Mouse (Mus musculus): Measurements from ENCODE around the gene Tmprss12. TPM values are rescaled to one million over a fixed set of nuclear protein-coding genes. Genes with fewer than 3 reads are reported as not detected.
"Not testable (repeated sequence)": the region's sequence is repeated elsewhere in the genome, so short reads cannot be mapped to it uniquely, and the experiment has no call there.

The Tmprss12 gene
- polyA plus RNA-seq, 1 experiment from 2014 or later = not detected

GRCm38 (mm10) chr15:100334629-100335028 lies 54.0 kb downstream of the Tmprss12 start, which contains the start of gene Mettl7a3:
Gene Mettl7a3 (plus strand): TSS chr15:100334929.
- Histone ChIP-seq H3K4me3 (no peak within 1 kb of the TSS), H3K9me3 (no peaks in the 10 kb centered on the region), H3K27ac (replicated peaks) (no peak within 1 kb of the TSS), H3K27me3 (no peaks in the 10 kb centered on the region), H3K36me3 (no peaks in the 10 kb centered on the region), H3K4me1 (replicated peaks) (peaks cover 8% of the 10 kb centered on the region), H3K4me2 (no peak within 1 kb of the TSS), H3K9ac (no peak within 1 kb of the TSS)
- no peak for ATAC-seq (ENCODE audit: low read depth)
- 62% methylated on average over 10 of the region's 10 CpGs for WGBS

GRCm38 (mm10) chr15:100337328-100337727 lies 56.7 kb downstream of the Tmprss12 start:
- H3K36me3 ChIP-seq; H3K27ac ChIP-seq (replicated peaks): not testable (repeated sequence)

GRCm38 (mm10) chr15:100337847-100338246 lies 57.2 kb downstream of the Tmprss12 start:
- WGBS = 40% methylated on average over 10 of the region's 10 CpGs
- not testable (repeated sequence) for ATAC-seq (ENCODE audit: low read depth); H3K4me2 ChIP-seq

More at GRCm38 (mm10) chr15:100337328-100337727, 56.7 kb downstream of the Tmprss12 start:
- H3K4me1 ChIP-seq (replicated peaks); ATAC-seq (ENCODE audit: low read depth); H3K9me3 ChIP-seq; H3K4me2 ChIP-seq; H3K9ac ChIP-seq; H3K4me3 ChIP-seq; H3K27me3 ChIP-seq: not testable (repeated sequence)

GRCm38 (mm10) chr15:100341314-100341980 lies 60.8 kb downstream of the Tmprss12 start:
- H3K27ac ChIP-seq (replicated peaks); H3K4me2 ChIP-seq; H3K4me1 ChIP-seq (replicated peaks); H3K9me3 ChIP-seq; H3K36me3 ChIP-seq; H3K9ac ChIP-seq; ATAC-seq (ENCODE audit: low read depth); H3K4me3 ChIP-seq; H3K27me3 ChIP-seq: not testable (repeated sequence)
- 81% methylated on average over 4 of the region's 5 CpGs for WGBS

More at GRCm38 (mm10) chr15:100337847-100338246, 57.2 kb downstream of the Tmprss12 start:
- not testable (repeated sequence) for H3K4me3 ChIP-seq; H3K36me3 ChIP-seq; H3K4me1 ChIP-seq (replicated peaks); H3K9ac ChIP-seq; H3K27me3 ChIP-seq; H3K9me3 ChIP-seq; H3K27ac ChIP-seq (replicated peaks)

Other genes with a start within 250 kb of the Tmprss12 start
- gene Dip2b, start 242.2 kb upstream of the Tmprss12 start, polyA plus RNA-seq (2015; fragmentation: Nextera tagmentation; extraction: Ambion mirVana) = 18.4 and 18.5 TPM in 2 replicates
- 14.8 and 17.7 TPM in 2 replicates for gene Atf1, start 53.0 kb upstream of the Tmprss12 start, polyA plus RNA-seq (2015; fragmentation: Nextera tagmentation; extraction: Ambion mirVana)
- gene Mettl7a1, start 23.3 kb downstream of the Tmprss12 start, polyA plus RNA-seq (2015; fragmentation: Nextera tagmentation; extraction: Ambion mirVana) = 4.6 and 5.1 TPM in 2 replicates
- 1.9 and 2.0 TPM in 2 replicates for gene Mettl7a3, start 54.1 kb downstream of the Tmprss12 start, polyA plus RNA-seq (2015; fragmentation: Nextera tagmentation; extraction: Ambion mirVana)
- 2.3 and 2.6 TPM in 2 replicates for gene Methig1, start 72.3 kb downstream of the Tmprss12 start, polyA plus RNA-seq (2015; fragmentation: Nextera tagmentation; extraction: Ambion mirVana)
- gene Mettl7a2, start 72.4 kb downstream of the Tmprss12 start, polyA plus RNA-seq (2015; fragmentation: Nextera tagmentation; extraction: Ambion mirVana) = not detected in 2 replicates
- gene Higd1c, start 83.7 kb downstream of the Tmprss12 start, polyA plus RNA-seq (2015; fragmentation: Nextera tagmentation; extraction: Ambion mirVana) = 3.1 and 3.2 TPM in 2 replicates
- gene Gm5475, start 141.3 kb downstream of the Tmprss12 start, polyA plus RNA-seq (2015; fragmentation: Nextera tagmentation; extraction: Ambion mirVana) = 0.10 TPM in 1 of 2 replicates, not detected in the other
- 22.3 and 23.4 TPM in 2 replicates for gene Slc11a2, start 144.2 kb downstream of the Tmprss12 start, polyA plus RNA-seq (2015; fragmentation: Nextera tagmentation; extraction: Ambion mirVana)
- gene Letmd1, start 188.2 kb downstream of the Tmprss12 start, polyA plus RNA-seq (2015; fragmentation: Nextera tagmentation; extraction: Ambion mirVana) = 54.0 and 57.9 TPM in 2 replicates
- 39.1 and 43.8 TPM in 2 replicates for gene Csrnp2, start 214.7 kb downstream of the Tmprss12 start, polyA plus RNA-seq (2015; fragmentation: Nextera tagmentation; extraction: Ambion mirVana)

Data from neural tube, embryonic 13.5 days (tissue).